In the genomic region with DNA sequence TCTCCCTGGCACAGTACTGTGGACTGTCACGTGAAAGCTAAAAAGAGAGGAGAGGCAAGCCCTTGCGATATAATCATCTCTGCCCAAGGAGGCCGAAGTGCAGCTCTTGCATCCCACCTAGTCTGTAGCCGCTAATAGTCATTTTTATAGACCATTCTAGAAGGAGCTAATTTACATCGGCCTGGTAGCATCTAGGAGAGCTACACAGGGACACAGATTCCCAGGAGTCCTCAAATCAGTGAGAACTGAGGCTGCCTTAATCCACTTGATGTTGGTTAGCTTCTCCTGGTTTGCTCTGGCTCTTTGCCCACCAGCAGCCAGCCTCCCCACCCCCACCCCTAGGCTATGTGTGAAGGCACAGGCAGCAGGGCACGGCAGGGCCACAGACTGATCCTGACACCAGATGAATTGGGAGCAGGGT, we compare ENCODE assay signal across 10 mouse cellular contexts.
DNase-seq lines count a peak whose midpoint lies in the region; ATAC-seq and TF ChIP-seq lines count a peak whose summit lies in the region.
"Had no signal": no experiment of that assay in that cellular context is flagged by ENCODE, and none has a peak within 500 bp of the region (broad histone marks: within the 10 kb centered on the region; RNA-seq: fewer than 3 reads in every experiment).

No protein-coding gene starts in this region.

- ATAC-seq in hindbrain, embryonic 11.5 days (ENCODE audit: low FRiP score) = no peak
- peak; percentile 79 for ATAC-seq in forebrain, embryonic 13.5 days
- ATAC-seq in midbrain, embryonic 12.5 days (ENCODE audit: low FRiP score, low read depth) = peak; percentile 70
- ATAC-seq: liver, embryonic 12.5 days had no signal

- peaks cover 25% of the 10 kb centered on the region for H3K4me1 ChIP-seq in hindbrain, embryonic 10.5 days (replicated peaks)
- H3K4me1 ChIP-seq in hindbrain, embryonic 11.5 days (replicated peaks; ENCODE audit: control insufficient read depth, insufficient read depth, low read length) = peaks cover 6% of the 10 kb centered on the region; the same call in 1 of the 2 replicates
- H3K4me1 ChIP-seq in forebrain, embryonic 13.5 days = peaks cover 54% of the 10 kb centered on the region
- H3K4me1 ChIP-seq in midbrain, embryonic 12.5 days = peaks cover 32% of the 10 kb centered on the region

- 68% methylated on average over 6 of the region's 6 CpGs for WGBS in hindbrain, embryonic 10.5 days
- 72% methylated on average over 6 of the region's 6 CpGs for WGBS in hindbrain, embryonic 11.5 days
- WGBS in forebrain, embryonic 13.5 days = 52% methylated on average over 6 of the region's 6 CpGs
- WGBS in midbrain, embryonic 12.5 days = 70% methylated on average over 6 of the region's 6 CpGs

- no peak for DNase-seq in hindbrain, embryonic 10.5 days (ENCODE audit: low spot score)
- DNase-seq in hindbrain, embryonic 11.5 days (ENCODE audit: low spot score) = no peak
- peak; percentile 89 for DNase-seq in brain, embryonic 14.5 days (ENCODE audit: low read depth)
- DNase-seq in gastrocnemius, postnatal 36 days = no peak
- no peak for DNase-seq in urinary bladder, adult 2 months (ENCODE audit: low spot score)
- DNase-seq: thymus, postnatal 14 days had no signal

- no peaks in the 10 kb centered on the region for H3K36me3 ChIP-seq in hindbrain, embryonic 10.5 days
- no peaks in the 10 kb centered on the region for H3K36me3 ChIP-seq in hindbrain, embryonic 11.5 days (ENCODE audit: control insufficient read depth, insufficient read depth, low read length)
- H3K36me3 ChIP-seq in forebrain, embryonic 13.5 days (ENCODE audit: poor library complexity, severe bottlenecking) = no peaks in the 10 kb centered on the region
- H3K36me3 ChIP-seq in midbrain, embryonic 12.5 days = no peaks in the 10 kb centered on the region
- H3K36me3 ChIP-seq: liver, embryonic 12.5 days had no signal

- no peak for TF ChIP-seq POLR2A in brain, embryonic 14.5 days (IDR thresholded peaks at IDR 0.05; ENCODE audit: borderline replicate concordance, extremely low read depth, insufficient read depth, insufficient read length, poor library complexity, severe bottlenecking)

- H3K27ac ChIP-seq in hindbrain, embryonic 10.5 days = peak overlapping the region; percentile 36; the same call in 1 of the 2 replicates
- no peak overlapping the region for H3K27ac ChIP-seq in hindbrain, embryonic 11.5 days (ENCODE audit: low read depth, low read length)
- peak overlapping the region; percentile 77 for H3K27ac ChIP-seq in forebrain, embryonic 13.5 days
- H3K27ac ChIP-seq in midbrain, embryonic 12.5 days (replicated peaks) = peak overlapping the region; percentile 43
- H3K27ac ChIP-seq: kidney, postnatal 0 days; liver, embryonic 12.5 days had no signal

- H3K27me3 ChIP-seq in hindbrain, embryonic 10.5 days (ENCODE audit: insufficient read depth, poor library complexity, severe bottlenecking) = no peaks in the 10 kb centered on the region
- H3K27me3 ChIP-seq in hindbrain, embryonic 11.5 days (ENCODE audit: control insufficient read depth, insufficient read depth, low read length) = no peaks in the 10 kb centered on the region
- H3K27me3 ChIP-seq in forebrain, embryonic 13.5 days = no peaks in the 10 kb centered on the region
- 0 out of 2 replicates have a peak, but pooled peaks cover 5% of the 10 kb centered on the region for H3K27me3 ChIP-seq in midbrain, embryonic 12.5 days
- H3K27me3 ChIP-seq: liver, embryonic 12.5 days had no signal

- intact Hi-C loops in gastrocnemius, postnatal 36 days (cut with DNase I) = no loop called here

- no peak overlapping the region for H3K4me3 ChIP-seq in hindbrain, embryonic 10.5 days
- H3K4me3 ChIP-seq in hindbrain, embryonic 11.5 days (ENCODE audit: low read depth, low read length) = no peak overlapping the region
- H3K4me3 ChIP-seq in forebrain, embryonic 13.5 days = no peak overlapping the region
- no peak overlapping the region for H3K4me3 ChIP-seq in midbrain, embryonic 12.5 days
- H3K4me3 ChIP-seq: liver, embryonic 12.5 days had no signal

- no peak overlapping the region for H3K4me2 ChIP-seq in hindbrain, embryonic 11.5 days (replicated peaks; ENCODE audit: low read depth, low read length)
- peak overlapping the region; percentile 5; the same call in 1 of the 2 replicates for H3K4me2 ChIP-seq in forebrain, embryonic 13.5 days
- 0 out of 2 replicates have a peak overlapping the region, but pooled peaks have one; percentile 3 for H3K4me2 ChIP-seq in midbrain, embryonic 12.5 days (replicated peaks)
- H3K4me2 ChIP-seq: liver, embryonic 12.5 days had no signal

- TF ChIP-seq CTCF in brain, embryonic 14.5 days (IDR thresholded peaks at IDR 0.05; ENCODE audit: borderline replicate concordance, extremely low read depth, insufficient read depth, insufficient read length) = no peak

- no peak overlapping the region for H3K9ac ChIP-seq in hindbrain, embryonic 11.5 days (ENCODE audit: low read depth, low read length)
- H3K9ac ChIP-seq in forebrain, embryonic 13.5 days = no peak overlapping the region
- no peak overlapping the region for H3K9ac ChIP-seq in midbrain, embryonic 12.5 days (replicated peaks)
- H3K9ac ChIP-seq: liver, embryonic 12.5 days had no signal

- peaks cover 5% of the 10 kb centered on the region; the same call in 1 of the 2 replicates for H3K9me3 ChIP-seq in hindbrain, embryonic 10.5 days
- H3K9me3 ChIP-seq in hindbrain, embryonic 11.5 days (ENCODE audit: control insufficient read depth, low read length) = no peaks in the 10 kb centered on the region
- no peaks in the 10 kb centered on the region for H3K9me3 ChIP-seq in forebrain, embryonic 13.5 days (replicated peaks)
- H3K9me3 ChIP-seq in midbrain, embryonic 12.5 days = no peaks in the 10 kb centered on the region
- H3K9me3 ChIP-seq: liver, embryonic 12.5 days had no signal
